Comparison of ENCODE assay signal across 8 mouse cellular contexts in the genomic region with DNA sequence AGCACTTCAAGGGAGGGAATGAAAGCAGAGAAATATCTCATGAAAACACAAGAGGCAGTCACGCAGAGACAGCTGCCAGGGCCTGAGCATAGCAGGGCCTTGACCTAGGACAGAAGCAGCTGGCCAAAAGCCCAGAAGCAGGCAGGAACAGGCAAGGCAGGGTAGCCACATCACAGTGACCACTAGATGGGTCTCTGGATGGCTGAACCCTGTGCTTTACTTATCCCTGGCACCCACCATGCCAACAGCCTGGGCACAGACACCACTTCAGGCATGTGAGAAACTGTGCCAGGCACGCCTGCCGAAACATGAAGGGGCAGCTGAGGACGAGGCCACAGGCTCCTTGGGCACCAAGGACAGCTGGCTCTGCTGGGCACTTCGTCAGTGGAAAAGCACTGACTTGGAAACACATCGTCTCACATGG.
DNase-seq lines count a peak whose midpoint lies in the region; ATAC-seq and TF ChIP-seq lines count a peak whose summit lies in the region.

No protein-coding gene starts in this region.

- no peak for DNase-seq in frontal cortex, postnatal 25 days (ENCODE audit: low spot score in 2 of 2)
- peak; percentile 64 for DNase-seq in ovary, postnatal 36 days (ENCODE audit: low spot score)
- no peak for DNase-seq in ovary, postnatal 10 days (ENCODE audit: low spot score)
- peak; percentile 77 for DNase-seq in heart, adult 8-10 months (ENCODE audit: low spot score)
- peak; percentile 46 for DNase-seq in lung, postnatal 0 days (ENCODE audit: low spot score)
- no peak for DNase-seq in thymus, adult 18-20 months

- no peak overlapping the region for H3K27ac ChIP-seq in lung, postnatal 0 days (ENCODE audit: low read length)

- no peak overlapping the region for H3K4me3 ChIP-seq in lung, postnatal 0 days (ENCODE audit: low read depth, low read length)

- WGBS in lung, postnatal 0 days = 42% methylated on average over 6 of the region's 6 CpGs

- peaks cover 11% of the 10 kb centered on the region; the same call in 1 of the 2 replicates for H3K4me1 ChIP-seq in lung, postnatal 0 days (ENCODE audit: insufficient read depth, low read depth, low read length)

- no peak overlapping the region for H3K4me2 ChIP-seq in lung, postnatal 0 days (replicated peaks; ENCODE audit: low read depth, low read length)

- H3K9me3 ChIP-seq in lung, postnatal 0 days (ENCODE audit: low read length) = no peaks in the 10 kb centered on the region

- no peak overlapping the region for H3K9ac ChIP-seq in lung, postnatal 0 days (replicated peaks; ENCODE audit: low read depth)

- peak; percentile 44 for ATAC-seq in frontal cortex, adult (ENCODE audit: low TSS enrichment)
- peak; percentile 49 for ATAC-seq in lung, postnatal 0 days
- ATAC-seq in megakaryocyte progenitor cell, adult 5-6 weeks (replicated peaks; ENCODE audit: poor library complexity) = no peak

- no peak for TF ChIP-seq EP300 in lung, postnatal 0 days (IDR thresholded peaks at IDR 0.05)

- no peaks in the 10 kb centered on the region for H3K27me3 ChIP-seq in lung, postnatal 0 days (replicated peaks; ENCODE audit: insufficient read depth, low read length)

- H3K36me3 ChIP-seq in lung, postnatal 0 days (ENCODE audit: insufficient read depth, low read length) = no peaks in the 10 kb centered on the region; the same call in 1 of the 2 replicates

- TF ChIP-seq CTCF in lung, postnatal 0 days (IDR thresholded peaks at IDR 0.05) = peak; percentile 51

Comparison
In these comparisons a context has a peak if more than half of its experiments do, and no peak if none do; other contexts are left out.
1. DNase-seq: peak in ovary, postnatal 36 days (single experiment), heart, adult 8-10 months (single experiment) and lung, postnatal 0 days (single experiment); none in frontal cortex, postnatal 25 days (0 of 2), ovary, postnatal 10 days (single experiment) and thymus, adult 18-20 months (0 of 2).